Mouse (Mus musculus): Measurements from ENCODE around the gene Rgl3.

The Rgl3 gene

GRCm38 (mm10) chr9:21947540-21948130 lies 41.6 kb downstream of the Rgl3 start:
- DNase-seq (ENCODE audit: low read depth) = no peak

GRCm38 (mm10) chr9:21944267-21944666 lies 45.0 kb downstream of the Rgl3 start:
- DNase-seq (ENCODE audit: low read depth) = no peak

- DNase-seq (ENCODE audit: low read depth) = no peak
Measured at GRCm38 (mm10) chr9:21943638-21944037, 45.6 kb downstream of the Rgl3 start.

GRCm38 (mm10) chr9:21943046-21943445 lies 46.2 kb downstream of the Rgl3 start:
- DNase-seq (ENCODE audit: low read depth) = no peak

DNA sequence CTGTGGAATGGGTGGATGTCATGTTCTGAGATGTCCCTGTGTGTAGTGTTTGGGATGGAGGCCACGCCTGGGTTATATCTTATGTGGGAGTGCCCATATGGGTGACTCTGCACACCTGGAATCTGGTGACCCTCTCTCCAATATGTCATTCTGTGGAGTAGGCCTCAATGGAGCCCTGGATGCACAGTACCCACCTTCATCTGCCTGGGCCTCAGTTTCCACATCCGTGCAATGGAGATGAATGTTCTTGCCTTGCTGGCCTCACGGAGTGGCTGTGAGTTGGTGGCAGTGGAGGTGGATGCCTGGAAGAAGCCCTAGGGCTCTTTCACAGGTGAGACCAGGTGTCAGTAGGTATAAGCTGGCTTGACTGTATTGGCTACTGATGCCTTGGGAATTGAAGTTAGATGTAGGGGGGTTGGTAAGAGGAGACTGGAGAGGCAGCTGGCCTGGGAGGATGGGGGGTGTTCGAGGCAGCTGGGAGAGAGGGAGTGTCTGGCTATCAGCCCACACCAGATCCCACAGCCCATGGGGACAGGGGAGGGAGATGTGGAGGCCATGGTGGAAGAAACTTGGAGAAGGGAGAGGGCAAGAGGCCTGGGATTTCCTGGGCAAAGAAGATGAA lies 50.9 kb downstream of the Rgl3 start:
- no peak for DNase-seq (ENCODE audit: low read depth)

DNA sequence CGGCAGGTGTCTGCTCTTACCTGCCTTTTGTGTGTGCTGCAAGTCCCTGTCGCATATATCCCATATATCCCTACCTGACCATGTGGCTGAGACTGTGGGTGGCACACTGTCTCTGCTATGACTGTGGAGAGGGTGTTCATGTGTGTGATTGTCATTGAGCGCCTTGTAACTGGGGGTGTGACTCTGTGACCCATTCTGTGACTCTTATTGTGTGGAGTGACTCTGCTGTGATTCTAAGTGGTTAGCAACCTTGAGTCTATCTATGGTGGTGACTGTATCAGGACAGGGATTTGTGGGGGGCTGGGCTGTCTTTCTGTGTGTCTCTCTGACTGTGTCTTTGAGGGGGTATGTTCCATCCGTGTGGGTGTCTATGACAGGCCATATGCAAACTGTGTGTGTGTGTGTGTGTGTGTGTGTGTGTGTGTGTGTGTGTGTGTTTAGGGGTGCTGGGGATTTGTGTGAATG lies 51.5 kb downstream of the Rgl3 start:
- no peak for DNase-seq (ENCODE audit: low read depth)

DNA sequence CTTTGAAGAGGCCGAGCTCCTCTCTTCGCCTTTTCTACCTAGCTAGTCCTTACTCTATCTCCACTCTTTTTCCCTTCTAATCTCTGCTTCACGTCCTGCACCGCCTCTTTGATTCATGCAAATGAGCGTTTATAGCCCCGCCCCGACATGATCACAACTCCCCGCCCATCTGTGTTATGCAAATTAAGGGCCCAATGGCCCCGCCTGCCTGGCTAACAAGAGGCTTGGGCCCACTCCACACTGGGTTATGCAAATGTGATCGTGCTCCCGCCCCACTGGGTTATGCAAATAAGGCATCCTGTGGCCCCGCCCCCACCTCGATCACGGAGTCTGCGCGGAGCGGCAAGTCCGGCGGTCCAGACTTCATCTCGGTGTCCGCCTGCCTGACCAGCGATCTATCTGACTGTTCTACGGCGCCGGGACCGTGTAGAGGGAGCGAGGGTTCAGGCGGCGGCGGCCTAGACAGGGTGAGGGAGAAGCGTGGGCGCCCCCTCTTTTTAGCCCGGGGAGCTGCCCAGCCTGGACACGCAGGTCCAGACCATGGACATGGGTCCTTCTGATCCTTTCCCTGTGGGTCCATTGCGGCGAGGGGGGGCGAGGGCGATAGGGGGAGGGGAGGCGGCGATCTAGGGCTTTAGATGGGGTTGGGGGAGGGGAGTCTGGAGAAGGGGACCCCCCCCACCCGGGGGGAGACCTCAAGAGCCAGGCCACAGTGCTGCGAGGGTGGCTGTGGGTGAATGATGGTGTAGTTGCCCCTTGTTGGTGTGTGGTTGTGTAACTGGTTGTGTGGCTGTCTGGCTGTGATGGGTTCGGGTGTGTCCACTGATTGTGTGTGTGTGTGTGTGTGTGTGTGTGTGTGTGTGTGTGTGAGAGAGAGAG lies 52.3 kb downstream of the Rgl3 start, which contains the start of gene Plppr2:
Gene Plppr2, plus strand, starts transcription at position 342 of the 879 bp plus-strand sequence.
- peak; percentile 26 for DNase-seq (ENCODE audit: low read depth)

- no peak for DNase-seq (ENCODE audit: low read depth)
Measured at GRCm38 (mm10) chr9:21935466-21936131, 53.6 kb downstream of the Rgl3 start.

GRCm38 (mm10) chr9:21934021-21934420 lies 55.2 kb downstream of the Rgl3 start:
- no peak for DNase-seq (ENCODE audit: low read depth)

GRCm38 (mm10) chr9:21932445-21933137 lies 56.7 kb downstream of the Rgl3 start:
- DNase-seq (ENCODE audit: low read depth) = no peak

DNA sequence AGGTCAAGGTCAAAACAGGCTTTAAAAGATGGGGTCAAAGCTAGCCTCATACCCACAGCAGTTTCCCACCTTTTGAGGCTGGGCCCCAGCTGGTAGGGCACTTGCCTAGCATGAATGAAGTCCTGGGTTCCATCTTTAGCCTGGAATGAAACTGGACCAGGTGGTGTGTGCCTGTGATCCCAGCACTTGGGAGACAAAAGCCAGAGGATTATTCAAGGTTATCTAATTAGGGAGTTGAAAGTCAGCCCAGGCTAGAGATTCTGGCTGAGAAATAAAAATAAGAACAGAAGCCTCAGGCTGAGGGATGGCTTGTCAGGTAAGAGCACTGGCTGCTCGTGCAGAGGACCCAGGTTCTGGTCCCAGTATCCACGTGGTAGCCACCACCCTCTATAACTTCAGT lies 57.2 kb downstream of the Rgl3 start:
- DNase-seq (ENCODE audit: low read depth) = no peak

DNA sequence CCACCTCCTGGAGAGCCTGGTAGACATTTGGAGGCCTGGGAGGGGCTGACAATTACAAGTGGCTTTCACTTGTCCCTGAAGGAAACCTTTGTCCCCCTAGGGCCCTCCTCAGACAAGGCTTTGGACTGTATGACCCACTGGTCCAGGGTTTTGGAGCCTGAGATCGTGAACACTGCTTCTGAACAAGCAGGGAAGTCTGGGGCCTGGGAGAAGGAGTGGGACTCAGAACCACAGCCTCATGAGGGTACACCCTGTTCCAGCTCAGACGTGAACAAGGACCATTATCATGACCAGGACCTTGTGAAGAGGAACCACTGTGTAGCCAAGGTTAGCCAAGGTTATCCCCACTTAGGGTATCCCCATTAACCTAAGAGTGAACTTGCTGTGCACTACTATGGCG lies 60.0 kb downstream of the Rgl3 start:
- no peak for DNase-seq (ENCODE audit: low read depth)

DNA sequence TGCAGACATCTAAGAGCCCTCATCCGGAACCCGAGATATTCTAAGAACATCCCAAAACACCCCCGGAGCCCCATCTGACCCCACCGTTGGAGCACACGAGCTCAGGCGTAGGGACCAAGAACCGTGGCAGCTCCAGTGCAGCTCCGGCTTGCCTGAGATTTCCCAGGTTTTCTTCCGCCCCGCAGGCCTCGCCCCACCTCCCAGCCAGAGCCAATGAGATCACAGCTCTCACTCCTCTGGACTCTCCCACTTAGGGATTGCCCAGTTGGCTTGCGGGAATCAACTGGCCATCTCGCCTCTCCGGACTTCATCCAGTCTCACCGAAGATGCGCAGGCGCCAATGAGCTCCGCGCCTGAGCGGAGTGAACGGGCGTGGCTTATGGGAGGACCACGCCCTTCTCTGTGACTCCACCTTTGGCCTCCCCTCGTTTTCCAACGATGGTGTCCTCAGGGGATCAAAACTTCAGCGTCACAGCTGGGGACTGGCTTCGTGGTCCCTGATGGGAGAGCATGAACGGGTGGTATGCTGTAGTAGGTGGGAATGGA lies 62.0 kb downstream of the Rgl3 start, which contains the start of the genes Ccdc159 and Tmem205:
Gene Ccdc159, plus strand, starts transcription at position 264 of the 546 bp plus-strand sequence.
Gene Tmem205, minus strand, starts transcription at position 349 of the 546 bp plus-strand sequence.
- DNase-seq (ENCODE audit: low read depth) = peak; percentile 99

DNA sequence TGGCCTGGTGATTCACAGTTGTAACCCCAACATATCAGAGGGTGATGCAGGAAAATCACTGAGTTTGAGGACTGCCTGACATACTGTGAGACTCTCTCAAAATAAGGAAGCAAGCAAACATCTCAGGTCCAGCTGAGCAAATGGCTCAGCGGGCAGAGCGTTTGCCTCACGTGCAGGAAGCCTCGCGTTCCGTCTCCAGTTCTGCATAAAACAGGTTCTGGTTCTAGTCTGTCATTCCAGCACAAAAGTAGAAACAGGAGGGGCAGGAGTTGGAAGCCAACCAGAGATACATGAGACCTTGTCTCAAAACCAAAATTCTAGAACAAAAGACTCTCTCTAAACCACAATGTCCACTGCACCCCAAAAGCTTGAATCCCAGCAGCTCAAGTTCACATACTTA lies 62.5 kb downstream of the Rgl3 start:
- DNase-seq (ENCODE audit: low read depth) = peak; percentile 64

- peak; percentile 69 for DNase-seq (ENCODE audit: low read depth)
Measured at GRCm38 (mm10) chr9:21926155-21926554, 63.1 kb downstream of the Rgl3 start.

- no peak for DNase-seq (ENCODE audit: low read depth)
Measured at GRCm38 (mm10) chr9:21925506-21925905, 63.7 kb downstream of the Rgl3 start.

DNA sequence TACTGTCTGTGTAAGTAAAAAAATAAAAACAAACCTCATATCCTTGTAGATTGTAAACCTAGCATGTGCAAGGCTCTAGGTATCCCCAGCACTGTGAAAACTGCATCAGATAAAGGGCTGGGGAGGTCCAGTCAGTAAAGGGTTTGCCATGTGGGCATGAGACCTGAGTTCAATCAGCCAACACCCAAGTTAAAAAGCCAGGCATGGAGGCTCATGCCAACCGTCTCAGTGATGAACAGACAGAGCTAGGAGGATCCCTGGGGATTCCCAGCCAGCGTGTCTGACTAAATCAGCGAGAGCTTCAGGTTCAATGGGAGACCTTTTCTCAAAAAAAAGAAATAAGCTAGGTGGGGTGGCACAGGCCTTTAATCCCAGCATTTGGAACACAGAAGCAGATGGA lies 64.2 kb downstream of the Rgl3 start:
- no peak for DNase-seq (ENCODE audit: low read depth)

DNA sequence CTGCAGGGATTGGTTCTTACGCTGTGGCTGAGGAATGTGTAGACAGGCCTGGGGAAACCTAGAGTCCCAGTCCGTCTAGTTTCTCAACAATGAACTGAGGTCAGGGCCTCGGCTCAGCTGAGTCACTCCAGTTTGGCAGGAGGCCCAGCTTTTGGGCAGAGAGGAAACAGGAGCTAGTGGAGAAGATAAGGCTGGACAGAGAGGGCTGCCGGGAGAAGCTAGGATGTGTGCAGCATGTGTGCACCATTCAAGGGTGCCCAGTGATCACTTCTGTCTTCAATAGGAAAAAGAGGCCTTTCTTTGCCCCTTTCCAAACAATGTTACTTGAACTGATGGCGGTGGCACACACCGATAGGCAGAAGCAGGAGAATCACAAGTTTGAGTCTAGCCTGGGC lies 65.2 kb downstream of the Rgl3 start:
- DNase-seq (ENCODE audit: low read depth) = peak; percentile 99

GRCm38 (mm10) chr9:21923490-21924098 lies 65.7 kb downstream of the Rgl3 start:
- DNase-seq (ENCODE audit: low read depth) = no peak

DNA sequence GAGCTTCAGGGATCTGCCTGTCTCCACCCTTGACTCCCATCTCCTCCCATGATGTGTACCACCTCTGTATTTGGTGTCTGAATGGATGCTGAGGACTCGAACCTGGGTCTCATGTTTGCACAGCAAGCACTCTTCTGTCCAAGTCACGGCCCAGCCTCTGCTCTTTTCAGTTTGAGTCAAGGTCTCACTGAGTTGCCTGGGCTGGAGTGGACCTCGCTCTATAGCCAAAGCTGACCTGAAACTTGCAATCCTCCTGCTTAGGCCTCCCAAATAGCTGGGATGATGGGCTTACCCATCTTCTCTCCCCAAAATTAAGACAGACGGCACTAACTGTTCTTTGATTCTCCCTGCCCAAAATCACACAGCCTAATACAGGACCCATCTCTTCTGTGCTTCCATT lies 66.2 kb downstream of the Rgl3 start:
- DNase-seq (ENCODE audit: low read depth) = peak; percentile 10
